Mouse (Mus musculus): ENCODE data around the gene Irs2. TPM values are rescaled to one million over a fixed set of nuclear protein-coding genes. Genes with fewer than 3 reads are reported as not detected.

The Irs2 gene
- total RNA-seq, 2 experiments from 2014 or later = 10.6 to 11.3 TPM

DNA sequence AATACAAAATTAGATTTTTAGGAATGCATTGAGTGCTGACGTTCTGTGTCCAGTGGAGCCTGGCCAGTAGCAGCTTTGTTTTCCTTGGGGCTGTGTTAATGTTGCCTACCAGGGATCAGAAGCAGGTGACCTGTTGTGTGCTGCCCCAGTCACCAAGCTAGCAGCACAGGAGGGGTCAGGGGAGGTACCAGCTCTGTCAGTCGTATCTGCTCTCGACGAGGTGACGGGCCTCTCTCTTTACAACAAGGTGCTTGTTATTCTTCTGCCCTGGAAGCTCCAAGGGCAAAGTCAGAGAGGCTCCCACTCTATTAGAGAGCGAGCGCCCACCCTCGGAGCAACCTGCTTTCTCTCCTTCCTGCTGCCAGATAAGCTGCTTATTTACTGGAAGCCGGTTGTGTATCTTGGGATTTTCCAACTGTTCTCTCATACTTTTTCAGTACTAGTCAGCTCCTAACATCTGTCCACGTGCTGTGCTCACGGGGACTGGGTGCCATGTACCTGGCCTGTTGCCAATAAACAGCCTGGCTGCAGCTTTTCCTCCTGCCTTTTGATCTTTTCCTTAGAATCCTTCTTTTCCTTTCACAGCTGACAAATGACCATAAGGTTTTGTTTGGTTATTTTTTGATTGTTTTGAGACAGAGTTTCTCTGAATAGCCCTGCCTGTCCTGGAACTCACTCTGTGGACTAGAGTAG, 2.8 kb upstream of the Irs2 start:
- intact Hi-C loops (cut with DNase I) = loop anchor here (5.0 kb wide), 1 partner anchor 574 kb away; no protein-coding TSS in a partner anchor
- no peak for DNase-seq (ENCODE audit: low spot score)

DNA sequence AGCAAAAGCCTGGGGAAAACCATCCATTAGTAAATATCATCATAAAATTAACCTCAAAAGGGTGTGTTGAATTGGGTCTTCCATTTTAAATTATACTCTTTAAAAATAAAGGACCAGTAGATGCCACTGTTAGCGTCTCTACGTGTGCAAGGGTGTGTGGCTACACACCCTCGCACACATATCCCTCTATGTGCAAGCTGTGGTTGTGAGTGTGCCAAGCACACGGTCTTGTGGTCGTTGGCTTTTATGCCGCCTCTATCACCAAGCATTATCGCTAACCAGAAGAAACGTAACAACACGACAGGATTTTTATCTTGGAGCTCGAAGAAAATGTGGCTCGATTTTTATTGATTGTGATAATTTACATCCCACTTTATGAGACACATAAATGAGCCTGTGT, 2.1 kb upstream of the Irs2 start:
- DNase-seq (ENCODE audit: low spot score) = no peak
- intact Hi-C loops (cut with DNase I) = loop anchor here (5.0 kb wide), 1 partner anchor 573 kb away; no protein-coding TSS in a partner anchor

DNA sequence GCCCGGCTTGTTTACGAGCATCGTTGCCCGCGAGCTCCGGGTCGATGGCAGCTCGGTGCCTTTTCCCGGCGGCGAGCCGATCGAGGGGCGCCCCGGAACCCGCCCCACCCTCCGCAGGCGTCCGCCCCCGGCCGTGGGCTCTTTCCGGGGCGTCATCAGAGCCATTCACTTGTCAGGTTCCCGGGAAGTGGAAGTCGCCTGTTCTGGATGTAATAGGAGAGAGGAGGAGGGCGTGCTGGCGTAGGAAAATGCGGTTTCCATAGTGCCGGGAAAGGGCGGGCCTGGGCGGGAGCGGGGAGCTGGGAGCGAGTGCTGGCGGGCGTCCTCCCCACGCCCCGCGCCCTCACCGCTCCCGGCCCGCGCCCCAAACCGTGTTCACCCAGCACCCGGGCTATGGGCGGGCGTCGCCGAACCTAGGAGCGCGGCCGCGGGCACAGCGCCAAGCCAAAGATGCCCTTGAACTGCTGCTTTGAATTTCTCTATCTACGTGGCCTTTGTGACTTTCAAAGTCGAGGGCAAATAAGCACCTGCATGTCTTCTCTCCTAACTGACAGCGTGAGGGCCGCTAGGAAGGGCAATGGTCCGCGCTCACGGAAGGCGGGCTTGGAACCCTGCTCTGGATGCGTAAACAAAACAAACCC, 1.3 kb upstream of the Irs2 start:
- intact Hi-C loops (cut with DNase I) = loop anchor here (5.0 kb wide), 2 partner anchors 127 to 572 kb away; no protein-coding TSS in a partner anchor
- peak; percentile 48 for DNase-seq (ENCODE audit: low spot score)

DNA sequence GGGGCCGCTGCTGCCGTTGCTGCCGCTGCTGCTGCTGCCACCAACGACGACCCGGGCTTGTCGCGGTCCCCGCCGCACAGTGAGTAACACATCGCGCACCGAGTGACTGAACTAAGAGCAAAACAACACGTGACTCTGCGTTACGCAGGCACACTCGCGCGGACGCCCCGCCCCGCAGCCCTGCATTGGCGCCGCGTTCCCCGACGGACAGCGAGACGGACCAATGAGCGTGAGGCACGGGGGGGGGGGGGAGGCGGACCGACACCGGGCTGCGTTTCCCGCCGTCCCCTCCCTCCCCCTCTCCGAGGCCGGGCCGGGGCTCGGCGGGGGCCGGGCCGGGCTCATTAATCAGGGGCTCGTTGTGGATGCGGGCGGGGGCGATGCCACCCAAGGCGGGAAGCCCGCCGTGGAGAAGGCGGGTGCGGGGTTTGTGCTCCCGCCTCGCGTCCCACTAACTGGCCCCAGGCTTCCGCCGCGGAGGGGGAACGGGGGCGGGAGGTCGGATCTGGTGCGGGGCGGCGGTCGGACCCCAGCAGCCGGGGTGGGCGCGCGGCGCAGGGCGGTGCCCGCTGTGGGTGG, 673 bp upstream of the Irs2 start:
- peak; percentile 91 for DNase-seq (ENCODE audit: low spot score)

DNA sequence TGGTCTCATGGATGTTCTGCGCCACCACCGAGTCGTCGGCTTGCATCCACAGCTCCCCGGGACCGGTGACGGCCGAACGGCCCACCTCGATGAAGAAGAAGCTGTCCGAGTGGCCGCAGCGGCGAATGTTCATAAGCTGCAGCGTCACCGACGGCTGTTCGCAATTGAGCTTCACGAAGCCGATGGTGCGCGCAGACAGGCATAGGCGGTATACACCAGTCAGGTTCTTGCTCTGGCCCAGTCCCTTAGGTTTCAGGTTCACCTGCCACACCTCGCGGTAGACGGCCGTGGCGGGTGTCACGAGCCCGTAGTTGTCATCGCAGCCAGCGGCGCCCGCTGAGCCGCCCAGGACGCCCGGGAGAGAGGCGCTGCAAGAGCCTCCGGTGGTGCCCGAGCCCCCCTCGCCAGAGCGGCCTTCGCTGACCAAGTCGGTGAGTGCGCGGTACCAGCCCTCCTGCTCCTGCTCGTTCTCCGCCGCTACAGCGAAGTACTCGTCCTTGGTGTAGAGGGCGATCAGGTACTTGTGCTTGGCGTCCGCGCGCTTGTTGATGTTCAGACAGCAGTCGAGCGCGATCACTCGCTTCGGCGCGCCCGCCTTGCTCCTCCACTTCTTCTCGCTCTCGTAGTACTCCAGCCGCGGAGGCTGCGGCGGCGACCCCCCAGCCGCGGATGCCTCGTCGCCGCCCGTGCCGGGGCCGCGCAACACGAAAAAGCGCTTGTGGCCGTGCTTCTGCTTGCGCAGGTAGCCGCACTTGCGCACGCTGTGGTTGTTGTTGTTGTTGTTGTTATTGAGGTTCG, 478 bp downstream of the Irs2 start:
- intact Hi-C loops (cut with DNase I) = loop anchor here (2.0 to 5.0 kb wide), 3 partner anchors 125 to 179 kb away; no protein-coding TSS in a partner anchor
- no peak for DNase-seq (ENCODE audit: low spot score)

More for the DNA sequence above, 673 bp upstream of the Irs2 start:
- intact Hi-C loops (cut with DNase I) = loop anchor here (5.0 kb wide), 1 partner anchor 127 kb away; no protein-coding TSS in a partner anchor

DNA sequence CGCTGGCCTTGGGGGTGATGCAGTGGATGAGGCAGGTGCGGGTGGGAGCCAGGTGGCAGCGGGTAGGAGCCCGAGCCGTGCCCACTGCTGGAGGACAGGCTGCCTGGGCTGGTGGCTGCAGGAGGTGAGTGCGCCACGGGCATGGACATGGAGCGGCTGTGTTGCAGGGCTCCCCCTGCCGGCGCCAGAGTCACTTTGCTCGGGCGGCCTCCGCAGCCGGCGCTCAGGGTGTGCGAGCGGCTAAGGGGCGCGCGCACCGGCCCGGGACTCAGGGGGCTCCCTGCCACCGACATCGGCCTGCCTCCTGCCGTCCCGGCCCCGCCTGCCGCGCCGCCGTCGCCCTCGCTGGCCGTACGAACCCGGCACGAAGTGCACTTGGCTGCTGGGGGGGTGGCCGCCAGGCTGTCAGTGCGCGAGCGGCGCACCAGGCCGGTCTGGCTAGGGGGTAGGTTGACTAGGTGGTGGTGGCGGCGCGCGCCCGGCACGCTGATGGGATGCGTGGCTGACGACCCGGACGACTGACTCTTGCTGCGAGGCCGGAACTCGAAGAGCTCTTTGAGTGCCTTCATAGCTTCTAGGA, 1.2 kb downstream of the Irs2 start:
- intact Hi-C loops (cut with DNase I) = loop anchor here (2.0 to 5.0 kb wide), 3 partner anchors 125 to 178 kb away; no protein-coding TSS in a partner anchor

DNA sequence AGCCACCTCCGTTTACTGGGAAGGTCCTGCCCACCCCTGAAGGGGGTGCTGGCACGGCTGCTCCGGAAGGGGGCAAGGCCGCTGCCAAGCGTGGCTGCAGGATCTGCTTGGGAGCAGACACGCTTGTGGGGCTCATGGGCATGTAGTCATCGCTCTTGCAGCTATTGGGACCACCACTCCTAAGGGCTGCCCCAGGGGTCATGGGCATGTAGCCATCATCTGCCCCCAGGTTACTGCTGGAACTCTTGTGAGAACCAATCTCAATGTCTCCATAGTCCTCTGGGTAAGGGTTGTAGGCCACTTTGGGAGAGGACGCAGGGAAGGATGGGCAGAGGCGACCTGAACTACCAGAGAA, 2.0 kb downstream of the Irs2 start:
- DNase-seq (ENCODE audit: low spot score) = no peak
- intact Hi-C loops (cut with DNase I) = loop anchor here (2.0 to 5.0 kb wide), 3 partner anchors 124 to 177 kb away; no protein-coding TSS in a partner anchor

More for the DNA sequence above, 1.2 kb downstream of the Irs2 start:
- peak; percentile 75 for DNase-seq (ENCODE audit: low spot score)

DNA sequence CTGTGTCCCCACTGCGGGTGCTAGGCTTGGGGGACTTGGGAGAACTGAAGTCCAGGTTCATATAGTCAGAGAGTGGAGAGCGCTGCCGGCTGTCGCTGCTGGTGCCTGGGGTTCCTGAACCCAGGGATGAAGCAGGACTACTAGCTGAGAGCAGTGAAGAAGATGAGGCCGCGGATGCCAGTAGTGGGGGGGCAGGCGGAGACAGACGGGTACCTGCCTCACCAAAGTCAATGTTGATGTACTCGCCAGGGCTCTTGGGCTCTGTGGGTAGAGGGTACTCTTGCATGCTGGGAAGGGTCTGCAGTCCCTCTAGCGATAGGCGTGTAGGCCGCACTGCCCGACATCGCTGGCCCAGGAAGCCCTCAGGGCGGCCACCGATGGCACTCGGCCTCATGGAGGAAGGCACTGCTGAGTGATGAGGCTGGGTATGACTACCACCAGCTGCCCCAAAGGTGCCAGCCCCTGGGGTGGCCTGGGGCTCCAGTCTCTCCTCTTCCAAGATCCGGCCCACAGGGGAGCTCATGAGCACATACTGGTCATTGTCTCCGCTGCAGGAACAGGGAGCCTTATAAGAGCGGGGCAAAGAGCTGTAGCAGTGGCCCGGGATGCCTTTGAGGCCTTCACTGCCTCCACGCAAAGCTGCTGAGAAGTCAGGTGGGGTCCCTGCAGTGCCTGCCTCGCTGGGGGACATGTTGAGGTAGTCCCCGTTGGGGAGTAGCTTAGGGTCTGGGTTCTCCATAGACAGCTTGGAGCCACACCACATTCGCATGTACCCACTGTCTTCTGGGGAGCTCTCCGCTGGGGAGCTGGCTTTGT, 2.6 kb downstream of the Irs2 start:
- intact Hi-C loops (cut with DNase I) = loop anchor here (2.0 to 5.0 kb wide), 3 partner anchors 123 to 177 kb away; no protein-coding TSS in a partner anchor
- no peak for DNase-seq (ENCODE audit: low spot score)

DNA sequence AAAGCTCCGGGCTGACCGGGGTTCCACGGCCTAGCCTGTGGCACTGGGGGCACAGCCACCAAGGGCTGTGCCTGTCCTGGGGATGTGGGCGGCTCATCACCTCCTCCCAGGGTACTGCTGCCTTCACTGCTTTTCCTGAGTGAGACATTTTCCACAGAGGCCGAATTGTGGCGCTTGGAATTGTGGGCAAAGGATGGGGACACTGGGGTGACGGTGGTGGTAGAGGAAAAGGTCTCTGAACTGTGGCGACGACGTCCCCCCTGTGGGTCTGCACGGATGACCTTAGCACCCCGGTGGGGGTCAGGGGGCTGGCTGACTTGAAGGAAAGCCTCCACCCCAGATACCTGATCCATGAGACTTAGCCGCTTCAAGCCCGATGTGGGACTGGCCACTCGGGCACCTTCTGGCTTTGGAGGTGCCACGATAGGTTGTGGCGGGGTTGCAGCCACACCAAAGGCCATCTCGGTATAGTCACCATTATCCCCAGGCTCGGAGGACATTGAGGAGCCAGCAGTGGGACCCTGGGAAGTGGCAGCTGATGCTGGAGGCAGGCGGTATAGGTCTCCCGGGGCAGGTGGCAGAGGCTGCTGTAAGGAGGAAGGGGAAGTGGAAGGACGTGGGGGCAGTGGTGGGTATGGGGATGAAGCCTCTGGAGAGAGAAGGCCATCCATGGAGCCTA, 3.3 kb downstream of the Irs2 start:
- intact Hi-C loops (cut with DNase I) = loop anchor here (5.0 kb wide), 2 partner anchors 53 to 123 kb away; no protein-coding TSS in a partner anchor
- no peak for DNase-seq (ENCODE audit: low spot score)

DNA sequence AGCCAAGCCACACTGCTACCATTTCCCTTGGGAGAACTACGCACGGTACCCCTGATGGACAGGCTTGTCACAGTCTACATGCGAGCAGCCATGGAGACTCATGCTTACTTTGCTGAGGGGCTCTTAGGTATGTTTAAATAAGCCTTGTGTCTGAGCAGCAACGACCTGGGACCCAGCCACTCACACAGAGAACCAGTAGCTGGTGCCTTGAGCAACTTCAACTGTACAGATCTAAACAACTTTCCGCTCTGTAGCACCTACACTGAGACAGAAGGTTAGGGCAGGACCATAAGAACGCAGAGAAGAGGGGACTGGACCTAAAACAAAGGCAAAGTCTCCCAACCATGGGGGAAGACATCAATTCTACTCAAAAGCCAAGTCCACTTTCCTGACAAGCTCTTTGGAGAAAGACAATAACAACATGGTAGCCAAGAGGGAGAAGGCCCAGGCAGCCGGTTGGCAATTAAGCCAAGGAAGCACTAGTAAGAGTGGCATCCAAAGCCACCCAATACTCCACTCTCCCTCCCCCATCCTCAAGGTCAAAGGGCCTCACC, 4.3 kb downstream of the Irs2 start:
- DNase-seq (ENCODE audit: low spot score) = no peak
- intact Hi-C loops (cut with DNase I) = loop anchor here (5.0 kb wide), 1 partner anchor 52 kb away; no protein-coding TSS in a partner anchor

DNA sequence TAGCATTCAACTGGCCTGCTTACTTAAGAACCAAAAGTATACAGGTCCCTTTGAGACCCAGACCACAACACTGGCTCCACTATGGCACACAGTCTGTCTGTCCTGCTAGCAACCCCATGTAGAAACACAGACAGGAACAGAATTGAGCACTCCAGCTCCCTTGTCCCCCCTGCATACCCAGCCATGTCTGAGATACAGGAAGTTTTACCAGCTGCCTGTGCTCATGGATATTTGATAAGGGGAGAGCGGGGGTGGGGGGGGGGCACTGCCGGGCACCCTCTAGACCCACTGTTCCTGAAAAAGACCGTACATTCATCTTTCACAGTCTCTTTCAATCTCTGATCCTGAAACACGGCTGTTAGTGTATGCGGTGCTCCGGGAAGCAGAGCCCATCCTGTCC, 5.0 kb downstream of the Irs2 start:
- intact Hi-C loops (cut with DNase I) = loop anchor here (5.0 kb wide), 1 partner anchor 51 kb away; no protein-coding TSS in a partner anchor

DNA sequence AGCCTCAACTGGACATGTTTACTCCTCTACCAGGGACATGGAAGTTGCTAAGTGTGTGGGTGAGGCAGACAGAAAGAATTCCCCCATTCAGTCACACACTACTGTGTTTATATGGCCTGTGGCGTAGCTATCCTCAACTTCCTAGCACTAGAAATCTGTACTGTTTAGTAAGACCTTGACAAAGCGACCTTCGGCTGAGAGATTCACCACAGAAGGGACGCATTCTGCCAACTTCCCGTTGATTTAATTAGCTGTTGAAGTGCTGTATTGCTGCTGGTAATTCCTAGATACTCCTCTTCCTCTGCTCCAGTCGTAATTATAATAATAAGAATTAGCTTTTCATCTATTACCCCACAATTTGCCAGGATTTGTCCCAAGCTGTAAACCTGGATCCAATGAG, 5.4 kb downstream of the Irs2 start:
- intact Hi-C loops (cut with DNase I) = loop anchor here (5.0 kb wide), 1 partner anchor 51 kb away; no protein-coding TSS in a partner anchor
- no peak for DNase-seq (ENCODE audit: low spot score)

More for the DNA sequence above, 5.0 kb downstream of the Irs2 start:
- no peak for DNase-seq (ENCODE audit: low spot score)

DNA sequence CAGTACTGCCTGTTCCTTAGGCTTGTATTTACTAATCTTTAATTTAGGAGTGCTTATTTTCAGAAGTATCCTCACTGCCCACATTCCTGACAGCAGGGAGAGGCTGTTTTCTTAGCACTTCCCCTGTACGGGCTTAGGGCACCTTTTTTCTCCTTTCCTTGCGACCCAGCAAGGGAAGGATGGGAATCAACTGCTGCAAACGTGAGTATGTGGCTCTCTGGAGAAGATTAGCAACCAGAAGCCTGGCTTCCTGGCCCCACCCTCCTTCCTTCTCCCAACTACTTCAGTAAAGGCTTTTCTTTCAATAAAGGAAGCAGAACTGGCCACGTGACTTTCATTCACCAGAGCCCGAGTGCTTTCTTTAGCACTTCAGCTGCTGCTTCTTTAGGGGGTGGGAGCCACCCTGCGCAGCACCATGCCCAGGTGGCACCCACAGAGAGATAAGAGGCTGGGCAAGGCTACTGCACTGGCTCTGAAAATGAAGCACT, 7.2 kb downstream of the Irs2 start:
- no peak for DNase-seq (ENCODE audit: low spot score)

DNA sequence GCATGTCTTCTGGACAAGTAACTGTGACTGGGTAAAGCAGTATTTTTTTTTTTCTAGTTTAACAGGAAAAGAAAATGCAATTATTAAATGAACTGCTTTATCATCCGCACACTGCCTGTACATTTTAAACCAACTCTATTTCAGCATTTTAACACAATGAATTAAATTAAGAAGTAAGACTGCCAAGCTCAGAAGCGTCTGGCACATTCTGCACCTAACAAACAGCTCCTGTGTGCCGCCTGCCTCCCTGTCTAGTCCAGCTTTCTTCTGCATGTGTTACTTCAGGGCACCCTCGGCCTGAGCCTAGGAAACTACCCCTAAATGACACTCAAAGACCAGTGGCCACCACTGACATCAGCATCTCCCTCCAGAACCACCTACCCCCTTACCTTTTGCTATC, 8.7 kb downstream of the Irs2 start:
- no peak for DNase-seq (ENCODE audit: low spot score)
- intact Hi-C loops (cut with DNase I) = no loop called here

More for the DNA sequence above, 7.2 kb downstream of the Irs2 start:
- intact Hi-C loops (cut with DNase I) = loop anchor here (5.0 kb wide), 1 partner anchor 49 kb away; no protein-coding TSS in a partner anchor

DNA sequence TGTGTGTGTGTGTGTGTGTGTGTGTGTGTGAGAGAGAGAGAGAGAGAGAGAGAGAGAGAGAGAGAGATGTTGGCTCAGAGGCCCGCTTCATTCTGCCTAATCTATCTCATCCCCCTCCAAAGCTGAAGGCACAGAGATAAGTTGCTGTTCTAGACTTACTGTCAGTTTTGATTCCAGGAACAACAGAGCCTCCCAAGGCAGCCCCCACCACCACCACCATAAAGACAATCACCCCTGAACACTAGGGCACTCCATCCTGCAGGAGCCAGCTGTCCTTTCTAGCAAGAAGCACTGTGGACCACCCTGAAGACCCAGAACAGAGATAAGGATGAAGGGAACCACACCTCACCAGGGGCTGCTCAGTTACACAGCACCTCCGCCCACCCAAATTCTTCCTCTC, 12.0 kb downstream of the Irs2 start:
- no peak for DNase-seq (ENCODE audit: low spot score)
- intact Hi-C loops (cut with DNase I) = no loop called here

DNA sequence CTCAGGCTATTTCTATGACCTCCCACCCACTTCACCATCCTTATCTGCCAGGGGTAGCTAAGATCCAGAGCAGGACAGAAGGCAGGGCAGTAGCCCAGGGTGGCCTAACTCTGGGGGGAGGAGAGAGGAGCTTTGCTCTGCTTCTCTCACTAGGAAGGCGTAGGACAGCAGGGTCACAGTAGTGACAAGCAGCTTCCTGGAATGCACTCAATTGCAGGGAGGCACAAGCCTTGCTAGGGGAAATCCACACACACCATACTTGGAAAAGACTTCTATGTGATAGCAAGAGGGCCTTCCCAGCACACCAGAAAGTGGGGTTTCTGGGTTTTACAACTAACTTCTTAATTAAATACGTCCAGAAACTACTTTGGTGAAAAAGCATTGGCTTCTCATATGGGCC, 12.5 kb downstream of the Irs2 start:
- no peak for DNase-seq (ENCODE audit: low spot score)
- intact Hi-C loops (cut with DNase I) = no loop called here

DNA sequence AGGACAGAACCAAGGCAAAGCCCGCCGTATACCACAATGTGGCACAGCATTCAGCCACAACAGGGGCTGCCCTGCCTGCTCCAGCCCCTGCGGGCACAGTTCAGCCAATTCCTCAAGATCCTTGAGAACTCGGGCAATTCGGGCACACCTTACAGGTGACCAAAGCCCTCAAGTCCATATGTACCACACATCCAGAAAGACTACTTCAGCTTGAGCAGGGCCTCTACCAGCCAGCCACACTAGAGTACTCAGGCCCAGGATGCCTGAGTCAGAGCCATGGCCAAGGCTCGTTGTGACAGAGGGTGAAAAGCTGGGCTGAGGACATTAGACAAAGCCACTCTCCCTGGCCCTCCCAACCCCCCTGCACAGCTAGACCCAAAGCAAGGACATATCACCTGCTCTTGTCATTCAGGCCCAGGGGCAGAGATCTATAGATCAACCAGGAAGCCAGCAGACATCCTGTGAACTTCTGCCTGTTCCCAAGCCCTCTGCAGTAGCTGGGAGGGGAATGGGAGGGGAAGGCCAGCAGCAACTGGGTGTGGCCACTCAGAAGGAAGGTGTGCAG, 13.8 kb downstream of the Irs2 start:
- DNase-seq (ENCODE audit: low spot score) = no peak
- intact Hi-C loops (cut with DNase I) = no loop called here
